Mouse (Mus musculus) left cerebral cortex, adult 2 months (tissue): ENCODE measurements around the gene Castor2. TPM values are rescaled to one million over a fixed set of nuclear protein-coding genes. Genes with fewer than 3 reads are reported as not detected.

Experiments used
- DNase-seq, 2 experiments: peaks; one replicate each; pipeline ENCODE4 v3.0.0; 2021 to 2022; ENCODE audit warnings: low spot score in 2 of 2, mixed read lengths in 1 of 2; ENCODE audit errors: extremely low spot score in 1 of 2
- H3K27ac ChIP-seq: fragments of 200-600 bp; 2 replicates; pipeline ENCODE4 v1.8.1; 2022
- H3K4me3 ChIP-seq: fragments of 200-600 bp; 2 replicates; pipeline ENCODE4 v1.8.1; 2022
- CTCF ChIP-seq: fragments of 200-600 bp; IDR thresholded peaks from 2 replicates; pipeline ENCODE4 v1.8.1; 2022; ENCODE audit warnings: antibody characterized with exemption, mild to moderate bottlenecking, moderate library complexity
- intact Hi-C: fragments of 180-260 bp; cut with DNase I; formaldehyde crosslinking; loops from one replicate; pipeline ENCODE4 v1.15.1; 2025
- total RNA-seq, 2 experiments: library from RNA; stranded (reverse); gene quantifications; 2 replicates each; pipeline ENCODE4 v1.2.3; 2021

The Castor2 gene
- total RNA-seq, 2 experiments from 2014 or later, result 86.7 to 93.1 TPM

DNA sequence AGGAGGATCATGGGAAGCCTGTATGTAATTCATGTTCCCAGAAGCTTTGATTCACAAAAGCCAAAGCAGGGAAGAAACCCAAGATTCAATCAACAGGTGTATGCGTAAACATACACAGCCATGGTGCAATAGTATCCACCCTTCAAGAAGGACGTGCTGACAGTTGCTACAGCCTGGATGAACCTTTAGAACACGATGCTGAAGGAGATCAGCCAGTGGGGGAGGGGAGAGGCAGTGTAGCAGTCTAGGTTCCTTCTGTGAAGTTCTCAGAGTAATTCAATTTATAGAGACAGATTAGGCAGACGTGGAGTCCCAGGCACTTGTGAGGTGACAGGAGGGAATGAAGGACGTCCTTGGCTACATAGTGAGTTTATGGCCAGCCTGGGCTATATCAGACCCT, 15.5 kb downstream of the Castor2 start:
- no peak overlapping the region for H3K4me3 ChIP-seq
- no peak for TF ChIP-seq CTCF
- intact Hi-C loops, result no loop called here
- DNase-seq, result no peak
- H3K27ac ChIP-seq, result no peak overlapping the region

- H3K27ac ChIP-seq, result no peak overlapping the region
- TF ChIP-seq CTCF, result no peak
- H3K4me3 ChIP-seq, result no peak overlapping the region
- intact Hi-C loops, result no loop called here
- DNase-seq, result no peak
Observed at GRCm38 (mm10) chr5:134115639-134116259, 16.2 kb downstream of the Castor2 start.

GRCm38 (mm10) chr5:134118798-134119407, 19.4 kb downstream of the Castor2 start:
- Histone ChIP-seq H3K4me3 (no peak overlapping the region), H3K27ac (no peak overlapping the region)
- TF ChIP-seq CTCF, result no peak
- intact Hi-C loops, result no loop called here
- no peak for DNase-seq

DNA sequence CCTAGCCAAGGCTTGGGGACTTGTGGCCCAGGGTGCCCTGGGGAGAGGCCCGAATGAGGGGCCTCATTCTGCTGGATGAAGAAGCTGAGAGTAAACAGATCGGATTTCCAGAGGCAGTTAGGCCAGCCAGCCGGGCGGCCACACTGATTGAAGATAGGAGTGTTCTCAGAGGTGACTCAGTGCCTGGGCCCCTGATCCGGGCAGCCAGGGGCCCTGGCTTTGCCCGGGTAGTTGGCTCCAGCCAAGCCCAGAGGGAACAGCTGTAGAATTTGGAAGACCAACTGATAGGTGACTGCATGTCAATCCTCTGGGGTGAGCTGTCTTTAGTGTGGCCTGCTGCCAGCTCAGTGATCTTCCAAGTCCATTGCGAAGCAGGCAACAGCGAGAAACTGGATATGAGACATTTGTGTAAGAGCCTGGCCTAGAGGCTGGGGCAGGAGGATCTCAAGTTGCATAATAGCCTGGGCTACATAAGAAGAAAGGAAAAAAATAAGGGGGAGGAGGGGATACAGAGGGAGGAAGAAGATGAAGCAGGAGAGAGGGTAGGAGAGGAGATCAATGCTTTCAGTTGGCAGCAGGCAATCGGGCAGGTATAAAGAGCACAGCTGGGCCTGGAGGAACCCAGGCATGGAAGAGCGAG, 20.1 kb downstream of the Castor2 start:
- no peak for TF ChIP-seq CTCF
- Histone ChIP-seq H3K27ac (no peak overlapping the region), H3K4me3 (no peak overlapping the region)
- no peak for DNase-seq
- intact Hi-C loops, result no loop called here

GRCm38 (mm10) chr5:134120135-134120534, 20.6 kb downstream of the Castor2 start:
- no peak for DNase-seq
- Histone ChIP-seq H3K4me3 (no peak overlapping the region), H3K27ac (no peak overlapping the region)
- intact Hi-C loops, result no loop called here
- TF ChIP-seq CTCF, result no peak

DNA sequence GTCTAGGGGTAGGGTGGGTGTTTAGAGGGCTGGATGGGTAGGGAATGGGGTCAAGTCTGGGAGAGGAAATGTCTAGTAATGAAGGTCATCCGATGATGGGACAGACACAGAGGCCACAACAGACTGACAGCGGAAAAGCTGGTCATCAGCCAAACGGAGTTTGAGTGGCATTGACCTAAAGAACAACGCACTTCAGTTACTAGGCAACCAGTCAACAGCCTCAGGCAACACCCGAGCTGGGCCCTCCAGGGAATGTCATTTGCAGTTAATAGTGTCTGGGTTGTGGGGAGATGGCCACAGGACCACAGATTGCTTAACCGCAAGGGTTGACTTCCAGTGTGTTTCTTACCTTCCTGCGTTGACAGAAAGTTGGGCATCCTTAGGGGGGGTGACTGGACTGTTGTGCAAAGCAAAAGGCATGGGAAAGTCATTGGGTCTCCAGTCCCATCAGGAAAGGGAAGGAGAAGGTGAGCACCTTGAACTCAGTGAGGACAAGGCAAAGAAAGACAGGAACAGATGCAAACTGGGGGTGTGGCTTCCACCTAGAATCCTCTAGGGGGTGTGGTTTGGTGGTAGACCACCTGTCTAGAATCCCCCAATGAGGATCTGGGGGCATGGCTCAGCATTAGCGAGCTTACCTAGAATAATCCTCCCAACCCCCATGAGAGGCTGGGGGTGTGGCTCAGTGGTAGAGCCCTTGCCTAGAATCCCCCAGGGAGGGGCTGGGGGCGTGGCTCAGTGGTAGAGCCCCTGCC, 21.8 kb downstream of the Castor2 start:
- intact Hi-C loops, result no loop called here
- TF ChIP-seq CTCF, result no peak
- Histone ChIP-seq H3K4me3 (no peak overlapping the region), H3K27ac (no peak overlapping the region)
- DNase-seq, result no peak

- no peak overlapping the region for H3K4me3 ChIP-seq
- H3K27ac ChIP-seq, result no peak overlapping the region
- intact Hi-C loops, result no loop called here
- no peak for TF ChIP-seq CTCF
- DNase-seq, result no peak
Observed at GRCm38 (mm10) chr5:134121893-134122259, 22.4 kb downstream of the Castor2 start.

DNA sequence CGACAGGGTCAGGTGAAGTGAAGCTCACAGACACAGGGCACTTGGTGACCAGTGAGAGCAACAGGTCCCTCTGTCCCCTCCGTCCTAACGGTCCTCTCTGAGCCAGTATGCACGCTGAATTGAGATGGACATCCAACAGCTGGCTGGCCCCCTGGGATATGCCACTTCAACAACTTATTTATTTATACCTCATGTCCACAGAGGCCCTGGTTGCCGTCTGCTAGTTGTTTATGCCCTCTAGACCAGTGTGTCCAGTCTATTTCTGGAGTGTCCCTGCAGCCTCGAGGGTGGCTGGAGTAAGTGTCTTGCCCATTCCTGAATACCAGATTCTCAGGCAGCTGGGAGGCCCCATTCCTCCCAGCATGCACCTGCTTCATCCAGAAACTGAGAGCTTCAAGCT, 24.3 kb downstream of the Castor2 start:
- intact Hi-C loops, result no loop called here
- no peak for DNase-seq
- Histone ChIP-seq H3K4me3 (no peak overlapping the region), H3K27ac (no peak overlapping the region)
- no peak for TF ChIP-seq CTCF

DNA sequence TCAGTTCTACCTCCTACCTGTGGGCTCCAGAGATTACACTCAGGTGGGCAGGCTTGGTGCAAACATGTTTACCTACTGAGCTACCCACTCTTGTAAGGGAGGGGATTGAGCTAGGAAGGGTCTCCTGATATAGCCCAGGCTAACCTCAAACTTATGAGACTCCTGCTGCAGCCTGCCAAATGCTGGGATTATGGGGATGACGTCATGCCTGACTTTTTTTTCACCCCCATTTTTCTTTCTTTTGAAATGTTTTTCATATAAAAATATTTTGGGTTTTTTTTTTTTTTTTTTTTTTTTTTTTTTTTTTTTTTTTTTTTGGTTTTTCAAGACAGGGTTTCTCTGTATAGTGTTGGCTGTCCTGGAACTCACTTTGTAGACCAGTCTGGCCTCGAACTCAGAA, 26.7 kb downstream of the Castor2 start:
- no peak for TF ChIP-seq CTCF
- no peak for DNase-seq
- intact Hi-C loops, result no loop called here
- no peak overlapping the region for H3K4me3 ChIP-seq
- no peak overlapping the region for H3K27ac ChIP-seq

GRCm38 (mm10) chr5:134131586-134131985, 32.1 kb downstream of the Castor2 start:
- no peak for DNase-seq
- intact Hi-C loops, result no loop called here
- no peak overlapping the region for H3K4me3 ChIP-seq
- H3K27ac ChIP-seq, result no peak overlapping the region
- no peak for TF ChIP-seq CTCF

GRCm38 (mm10) chr5:134136022-134136421, 36.5 kb downstream of the Castor2 start:
- intact Hi-C loops, result no loop called here

GRCm38 (mm10) chr5:134137933-134138332, 38.4 kb downstream of the Castor2 start:
- intact Hi-C loops, result no loop called here
- DNase-seq, result no peak
- TF ChIP-seq CTCF, result no peak
- H3K27ac ChIP-seq, result no peak overlapping the region
- H3K4me3 ChIP-seq, result no peak overlapping the region

More at GRCm38 (mm10) chr5:134136022-134136421, 36.5 kb downstream of the Castor2 start:
- Histone ChIP-seq H3K4me3 (no peak overlapping the region), H3K27ac (no peak overlapping the region)
- no peak for DNase-seq
- no peak for TF ChIP-seq CTCF
